Mouse (Mus musculus): ENCODE data around the gene BC025446. TPM values are rescaled to one million over a fixed set of nuclear protein-coding genes. Genes with fewer than 3 reads are reported as not detected.

The BC025446 gene
- polyA plus RNA-seq, 1 experiment from 2014 or later = 45.2 TPM

DNA sequence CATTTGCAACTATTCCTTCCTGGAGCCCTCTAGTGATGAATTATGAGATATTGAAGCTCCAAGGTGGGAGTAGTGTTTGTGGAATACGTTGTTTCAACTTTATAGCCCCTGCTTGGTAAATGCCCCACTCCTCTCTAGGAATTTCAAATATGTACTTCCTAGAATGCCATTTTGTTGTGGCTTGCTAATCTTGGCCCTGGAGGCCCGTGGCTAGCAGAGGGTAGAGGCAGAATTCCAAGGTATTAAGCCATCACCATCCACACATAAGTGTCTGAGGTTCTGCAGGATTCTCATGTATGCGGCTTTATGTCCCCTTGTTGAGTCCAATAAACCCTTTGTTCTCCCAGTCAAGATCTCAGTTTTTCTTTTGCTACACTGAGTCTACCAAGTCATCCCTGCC, 55.7 kb downstream of the BC025446 start:
- WGBS = 58% methylated on average over 3 of the region's 3 CpGs
- Histone ChIP-seq H3K4me2 (replicated peaks; ENCODE audit: low read depth) (no peak overlapping the region), H3K4me1 (replicated peaks; ENCODE audit: control insufficient read depth, insufficient read depth, low read length) (0 out of 2 replicates have a peak, but pooled peaks cover 3% of the 10 kb centered on the region), H3K4me3 (ENCODE audit: low read depth, low read length) (no peak overlapping the region), H3K27ac (ENCODE audit: low read depth, low read length) (no peak overlapping the region), H3K9me3 (ENCODE audit: control insufficient read depth) (no peaks in the 10 kb centered on the region), H3K36me3 (ENCODE audit: control insufficient read depth, insufficient read depth) (no peaks in the 10 kb centered on the region), H3K9ac (ENCODE audit: low read depth, low read length) (no peak overlapping the region), H3K27me3 (replicated peaks; ENCODE audit: control insufficient read depth, insufficient read depth, low read length) (no peaks in the 10 kb centered on the region)
- TF ChIP-seq CTCF (IDR thresholded peaks at IDR 0.05; ENCODE audit: low read depth) = no peak
- ATAC-seq = no peak

Other genes with a start within 250 kb of the BC025446 start
- gene Ly6i, start 232.9 kb upstream of the BC025446 start, polyA plus RNA-seq (2015; fragmentation: Nextera tagmentation; extraction: Ambion mirVana) = not detected in 2 replicates
- 44.2 and 45.9 TPM in 2 replicates for gene Ly6a, start 218.3 kb upstream of the BC025446 start, polyA plus RNA-seq (2015; fragmentation: Nextera tagmentation; extraction: Ambion mirVana)
- gene Ly6c1, start 167.5 kb upstream of the BC025446 start, polyA plus RNA-seq (2015; fragmentation: Nextera tagmentation; extraction: Ambion mirVana) = 41.4 and 43.7 TPM in 2 replicates
- gene Ly6c2, start 104.4 kb upstream of the BC025446 start, polyA plus RNA-seq (2015; fragmentation: Nextera tagmentation; extraction: Ambion mirVana) = 0.60 and 0.95 TPM in 2 replicates
- gene Ly6g, start 61.1 kb upstream of the BC025446 start, polyA plus RNA-seq (2015; fragmentation: Nextera tagmentation; extraction: Ambion mirVana) = 0.12 TPM in 1 of 2 replicates, not detected in the other
- gene Ly6f, start 52.0 kb downstream of the BC025446 start, polyA plus RNA-seq (2015; fragmentation: Nextera tagmentation; extraction: Ambion mirVana) = 3.0 and 3.5 TPM in 2 replicates